Mouse (Mus musculus) lung, postnatal 25 days (tissue): Measurements from ENCODE around the gene Gpatch1.

Experiments used
- DNase-seq: peaks from one replicate; pipeline ENCODE4 v3.0.0; 2022; ENCODE audit warnings: low spot score

The Gpatch1 gene

DNA sequence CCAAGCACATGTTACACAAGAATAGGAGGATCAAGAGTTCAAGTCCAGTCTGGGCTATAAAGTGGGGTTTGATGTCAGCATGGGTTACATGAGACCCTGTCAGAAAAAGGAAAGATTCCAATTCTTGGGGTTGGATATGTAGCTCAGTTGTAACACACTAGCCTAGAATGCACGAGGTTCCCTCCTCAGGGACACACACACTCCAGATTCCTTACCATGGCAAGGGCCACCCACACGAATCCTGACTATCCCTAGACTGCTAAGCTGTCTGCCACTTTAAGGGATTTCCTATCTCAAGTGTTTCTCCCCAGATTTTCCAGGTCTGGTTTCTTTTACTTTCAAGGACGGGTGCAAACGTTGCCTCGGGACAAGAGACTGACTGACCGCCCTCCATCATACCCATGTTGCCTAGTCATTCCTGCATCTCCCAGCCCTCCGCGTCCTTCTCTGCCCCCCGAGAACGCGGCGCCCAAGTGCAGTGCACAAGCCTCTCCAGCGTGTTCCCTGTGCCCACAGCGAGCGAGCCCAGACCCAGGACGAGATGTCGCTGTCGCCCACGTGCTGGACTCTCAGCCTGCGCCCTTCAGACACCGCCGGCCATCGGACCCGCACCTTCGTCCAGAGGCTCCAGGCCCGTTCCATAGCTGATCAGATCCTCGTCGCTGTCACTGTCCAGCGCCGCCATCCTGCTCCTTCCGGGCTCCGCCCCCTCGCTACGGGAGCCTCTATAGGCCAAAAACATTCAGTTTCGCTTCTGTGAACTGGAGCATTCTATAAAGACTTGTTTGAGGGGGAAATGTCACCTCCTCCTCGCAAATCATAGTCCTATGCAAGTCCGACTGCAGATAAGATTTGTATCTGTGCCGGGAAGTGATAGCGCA is at the start of gene Gpatch1:
Gene Gpatch1 (minus strand): TSS at position 712 of the 881 bp plus-strand sequence.
- DNase-seq, result peak; percentile 93

DNA sequence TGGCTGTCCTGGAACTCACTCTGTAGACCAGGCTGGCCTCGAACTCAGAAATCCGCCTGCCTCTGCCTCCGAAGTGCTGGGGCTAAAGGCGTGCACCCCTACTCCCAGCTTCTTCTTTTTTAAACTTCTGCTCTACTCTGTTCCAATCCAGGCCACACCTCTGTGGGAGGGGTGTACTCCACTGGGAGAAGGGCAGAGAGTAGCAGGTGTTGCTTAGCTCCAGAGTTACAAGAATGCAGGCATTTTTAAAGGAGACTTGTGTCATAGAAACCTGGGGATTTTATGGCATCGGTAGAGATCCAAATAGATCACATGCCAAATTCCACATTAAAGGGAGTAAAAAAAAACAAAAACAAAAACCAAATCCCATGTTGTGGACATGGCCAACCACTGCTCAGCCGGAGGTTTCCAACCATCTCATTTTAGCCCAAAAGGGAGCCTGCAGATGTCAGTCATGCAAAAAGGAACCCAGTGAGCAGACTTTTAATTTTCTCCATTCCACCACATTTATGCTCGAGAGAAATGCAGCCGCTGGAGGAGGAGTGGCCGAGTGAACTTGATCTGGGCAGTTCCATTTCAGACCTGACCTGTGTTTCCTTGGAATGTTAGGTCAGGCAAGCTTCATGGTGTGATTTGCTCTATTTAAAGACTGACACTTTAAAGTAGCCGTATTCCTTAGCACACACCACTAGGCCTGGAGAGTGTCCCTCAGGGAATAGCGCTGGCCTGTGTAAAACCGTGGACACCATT is 47.1 kb upstream of the Gpatch1 start:
- DNase-seq, result no peak

DNA sequence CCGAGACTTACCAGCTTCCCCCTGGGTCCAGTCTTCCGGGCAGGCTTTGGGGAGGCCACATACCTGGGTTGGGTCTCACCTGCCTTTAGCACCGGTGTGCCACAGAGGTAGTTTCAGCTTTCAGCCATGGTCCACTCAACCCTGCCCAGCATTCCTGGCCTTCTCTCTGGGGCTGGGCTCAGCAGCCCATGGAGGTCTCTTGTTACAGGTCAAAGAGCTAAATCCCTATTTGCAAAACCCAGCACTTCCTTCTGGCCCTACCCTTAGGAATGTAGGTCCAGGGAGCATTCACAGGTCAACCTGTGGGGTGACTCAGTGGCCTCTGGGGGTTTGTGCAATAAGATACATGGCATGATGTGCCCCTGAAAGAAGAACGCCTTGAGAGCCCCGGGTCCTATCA is 44.6 kb upstream of the Gpatch1 start:
- DNase-seq, result no peak

DNA sequence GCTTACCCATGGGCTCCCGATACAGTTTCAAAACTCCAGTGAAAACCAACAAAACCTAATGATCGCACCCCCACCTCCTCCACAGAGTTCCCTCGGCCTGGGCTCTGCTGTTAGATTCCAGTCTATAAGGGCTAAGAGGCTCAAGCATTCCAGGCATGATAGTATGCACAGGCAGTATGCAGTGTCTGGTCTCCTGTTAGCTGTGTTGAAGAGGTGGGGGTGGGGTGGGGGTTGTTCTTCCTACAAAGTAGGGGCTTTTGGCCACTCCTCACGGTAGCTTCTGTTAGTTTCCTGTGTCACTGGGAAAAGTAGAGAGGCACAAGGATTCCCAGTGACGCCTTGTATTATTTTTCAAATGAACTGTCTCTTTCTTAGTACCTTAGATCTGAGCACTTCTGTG is 44.0 kb upstream of the Gpatch1 start:
- DNase-seq, result no peak

DNA sequence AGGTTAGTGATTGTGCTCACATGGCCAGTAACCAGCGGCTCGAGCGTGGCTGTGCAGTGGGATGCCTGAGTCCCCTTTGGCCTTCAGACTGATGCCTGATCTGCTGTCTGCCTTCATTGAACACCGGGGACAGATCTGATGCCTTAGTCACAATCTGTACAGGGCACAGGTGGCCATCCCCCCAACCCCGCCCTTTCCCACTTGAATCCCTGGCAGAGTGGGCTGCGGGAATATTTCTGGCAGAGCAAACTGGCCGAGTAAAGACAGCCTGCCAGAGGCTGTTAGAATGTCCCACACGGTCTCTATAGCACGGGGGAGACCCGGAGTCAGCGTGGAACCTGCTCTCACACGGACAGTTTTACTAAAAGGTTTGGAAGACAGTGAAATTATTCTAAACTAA is 39.4 kb upstream of the Gpatch1 start:
- DNase-seq, result no peak

DNA sequence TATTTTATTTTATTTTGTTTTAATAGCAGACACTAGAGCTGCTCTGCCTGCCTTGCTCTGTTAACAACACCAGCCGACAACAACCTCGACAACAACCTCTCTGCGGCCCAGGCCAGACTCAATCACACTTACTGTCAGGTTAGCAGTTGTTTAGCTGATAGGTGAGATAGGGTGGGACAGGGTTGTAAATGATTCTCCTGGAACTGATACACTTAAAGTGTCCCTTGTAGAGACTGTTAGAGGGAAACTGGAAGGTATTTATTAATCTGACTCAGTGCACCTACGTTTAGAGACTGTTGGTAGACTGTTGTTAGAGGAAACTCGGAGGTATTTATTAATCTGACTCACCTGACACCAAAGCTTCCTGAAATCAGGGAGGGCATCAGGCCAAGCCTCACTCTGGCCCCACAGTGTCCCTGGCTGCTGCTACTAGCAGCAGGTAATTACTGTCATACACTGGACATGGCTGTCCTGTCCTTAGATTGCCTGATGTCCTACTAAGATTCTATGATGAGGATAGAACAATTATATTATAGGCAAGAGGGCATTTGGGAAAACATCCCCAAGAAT is 37.1 kb upstream of the Gpatch1 start:
- no peak for DNase-seq

DNA sequence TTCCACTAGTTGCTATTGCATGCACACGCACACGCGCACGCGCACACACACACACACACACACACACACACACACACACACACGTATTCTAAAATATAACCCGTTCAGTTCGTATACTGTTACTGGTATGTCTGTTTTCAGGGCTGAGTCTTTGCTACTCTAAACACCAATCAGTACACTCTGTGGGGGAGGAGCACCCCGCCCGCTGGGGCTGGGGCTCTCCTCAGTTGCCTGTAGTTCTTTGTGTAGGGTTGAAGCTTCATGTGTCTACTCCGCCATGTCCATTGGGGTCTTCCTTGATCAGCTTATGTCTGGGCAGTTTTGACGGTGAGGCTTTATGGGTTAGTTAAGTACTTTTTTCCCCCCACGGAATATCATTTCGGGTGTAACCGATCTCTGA is 35.1 kb upstream of the Gpatch1 start:
- no peak for DNase-seq

DNA sequence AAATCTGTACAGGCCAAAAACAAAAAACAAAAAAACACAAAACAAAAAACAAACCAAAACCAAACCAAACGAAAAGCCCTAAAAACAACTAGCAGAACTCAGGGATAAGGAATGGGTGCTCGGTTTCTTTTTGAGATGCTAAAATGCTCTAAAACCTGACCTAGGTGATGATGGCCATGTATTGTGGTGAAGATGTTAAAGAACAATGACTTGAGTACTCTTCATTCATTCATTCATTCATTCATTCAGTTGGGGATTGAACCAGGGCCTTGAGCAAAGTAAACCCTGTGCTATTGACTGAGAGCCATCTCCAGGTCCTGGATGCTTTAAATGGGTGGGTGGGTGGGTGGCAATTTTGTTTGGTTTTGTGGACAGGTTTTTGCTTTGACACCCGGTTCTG is 32.9 kb upstream of the Gpatch1 start:
- DNase-seq, result no peak

DNA sequence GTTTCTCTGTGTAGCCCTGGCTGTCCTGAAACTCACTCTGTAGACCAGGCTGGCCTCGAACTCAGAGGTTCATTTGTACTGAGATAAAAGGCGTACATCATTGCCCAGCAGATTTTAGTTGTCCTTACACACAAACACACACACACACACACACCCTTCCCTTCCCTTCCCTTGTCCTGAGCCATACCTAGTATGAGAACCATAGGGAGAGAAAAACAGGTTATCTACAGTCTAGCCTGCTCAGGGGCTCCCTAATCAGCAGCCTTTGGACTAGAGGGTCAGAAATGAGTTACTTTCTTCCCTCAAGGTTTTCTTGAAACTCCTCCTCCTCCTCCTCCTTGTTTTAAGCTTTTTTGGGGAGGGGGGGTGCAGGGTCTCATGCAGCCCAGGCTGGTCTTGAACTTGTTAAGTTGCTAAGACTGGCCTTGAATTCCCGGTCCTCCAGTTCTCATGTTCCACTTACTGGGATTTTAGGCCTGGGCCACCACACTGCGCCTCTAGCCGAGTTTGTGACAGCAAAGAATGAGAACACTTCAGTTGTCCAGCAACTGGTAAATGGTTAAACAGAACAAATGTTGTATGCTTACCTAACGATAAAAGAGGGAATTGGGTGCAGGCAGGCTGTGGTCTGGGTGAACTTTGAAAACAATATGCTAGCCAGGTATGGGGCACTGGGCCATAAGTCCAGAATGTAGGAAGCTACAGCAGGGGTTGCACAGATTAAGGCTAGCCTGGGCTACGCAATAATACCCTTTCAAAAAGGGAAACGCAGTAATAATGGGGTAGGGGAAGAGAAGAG is 31.8 kb upstream of the Gpatch1 start:
- no peak for DNase-seq

DNA sequence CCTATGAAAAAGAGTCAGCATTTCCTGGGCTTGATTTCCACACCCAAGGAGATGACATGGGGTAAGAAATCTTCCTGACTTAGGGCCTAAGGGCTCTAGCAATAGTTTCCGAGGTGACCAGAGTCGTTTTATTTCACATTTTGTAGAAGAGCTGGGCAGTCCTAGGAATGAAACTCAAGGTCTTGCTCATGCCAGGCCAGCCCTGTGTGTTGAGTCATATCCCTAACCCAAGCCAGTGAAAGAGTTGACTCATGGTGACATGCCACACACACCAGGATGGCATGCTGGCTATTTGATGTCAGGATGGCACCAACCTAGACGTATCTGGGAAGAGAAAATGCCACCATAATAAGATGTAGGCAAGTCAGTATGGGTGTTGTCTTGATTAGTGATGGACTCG is 30.8 kb upstream of the Gpatch1 start:
- DNase-seq, result no peak

DNA sequence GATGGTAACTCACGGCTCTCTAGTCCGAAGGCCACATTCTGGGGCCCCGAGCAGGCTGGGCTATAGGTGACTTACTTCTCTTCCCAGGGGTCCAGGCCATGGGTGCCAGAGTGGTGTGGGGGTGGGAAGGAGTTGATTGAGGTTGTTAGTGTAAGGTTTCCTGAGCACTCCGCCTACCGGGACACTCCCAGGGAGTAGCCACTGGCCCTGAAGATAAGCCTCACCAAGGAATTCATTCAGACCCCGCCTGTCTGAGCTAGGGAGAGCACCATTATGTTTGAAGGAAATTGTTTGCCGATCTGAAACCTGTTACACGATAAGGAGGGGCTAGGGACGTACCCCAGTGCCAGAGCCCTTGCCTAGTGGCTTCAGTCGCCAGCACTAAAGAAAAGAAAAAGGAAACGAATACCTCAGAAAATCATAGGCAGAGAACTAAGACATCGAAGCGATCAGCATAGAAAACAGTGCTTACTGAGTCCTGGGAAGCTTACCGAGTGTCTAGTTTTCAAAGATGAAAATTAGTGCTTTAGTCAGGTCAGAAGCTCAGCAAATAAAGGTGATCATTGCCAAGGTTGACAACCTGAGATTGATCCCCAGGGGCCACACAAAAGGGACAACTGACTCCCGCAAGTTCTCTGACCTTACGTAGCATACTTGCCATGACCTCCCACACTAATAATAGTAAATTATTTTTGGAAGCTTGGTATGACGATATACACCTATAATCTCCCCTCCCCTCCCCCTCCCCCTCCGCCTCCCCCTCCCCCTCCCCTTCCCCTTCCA is 29.9 kb upstream of the Gpatch1 start:
- DNase-seq, result no peak

DNA sequence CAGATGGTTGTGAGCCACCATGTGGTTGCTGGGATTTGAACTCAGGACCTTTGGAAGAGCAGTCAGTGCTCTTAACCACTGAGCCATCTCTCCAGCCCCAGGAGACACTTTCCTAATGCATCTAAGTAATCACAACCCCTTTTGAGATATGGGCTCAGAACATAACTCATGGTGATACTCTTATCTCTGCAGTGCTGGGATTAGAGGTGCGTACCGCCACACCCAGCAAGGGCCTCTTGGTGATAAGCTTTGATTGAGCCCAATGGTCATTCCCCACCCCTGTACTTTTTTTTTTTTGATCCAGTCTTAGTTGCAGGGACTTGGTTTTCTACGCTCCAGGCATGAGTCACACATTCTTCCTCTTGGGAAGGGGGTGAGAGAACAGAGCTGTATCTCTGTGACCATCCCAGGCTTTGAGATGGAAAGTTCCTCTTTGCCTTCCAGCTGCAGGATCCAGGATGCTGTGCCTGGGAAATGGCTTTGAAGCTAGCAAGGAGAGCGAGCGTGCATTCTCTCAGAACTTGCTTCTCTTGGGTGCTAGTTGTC is 26.6 kb upstream of the Gpatch1 start:
- DNase-seq, result no peak

DNA sequence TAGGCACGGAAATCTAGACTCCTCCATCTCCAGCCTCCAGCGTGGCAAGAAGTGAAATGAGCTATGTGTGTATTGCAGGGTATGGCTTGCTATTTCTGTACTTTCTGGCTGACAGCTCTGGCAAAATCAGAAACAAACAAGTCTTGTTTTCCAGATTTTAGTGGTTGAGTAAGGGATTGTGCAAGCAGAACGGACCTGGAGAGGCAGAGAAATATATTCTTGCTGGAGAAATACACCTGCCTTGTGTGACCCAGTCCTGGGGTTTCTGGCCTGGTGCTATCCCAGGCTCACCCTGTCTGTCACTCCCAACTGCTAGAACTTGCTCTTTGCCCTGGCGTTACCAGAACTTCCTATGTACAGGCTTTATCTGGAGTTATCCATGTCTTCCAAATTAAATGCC is 24.3 kb upstream of the Gpatch1 start:
- no peak for DNase-seq

DNA sequence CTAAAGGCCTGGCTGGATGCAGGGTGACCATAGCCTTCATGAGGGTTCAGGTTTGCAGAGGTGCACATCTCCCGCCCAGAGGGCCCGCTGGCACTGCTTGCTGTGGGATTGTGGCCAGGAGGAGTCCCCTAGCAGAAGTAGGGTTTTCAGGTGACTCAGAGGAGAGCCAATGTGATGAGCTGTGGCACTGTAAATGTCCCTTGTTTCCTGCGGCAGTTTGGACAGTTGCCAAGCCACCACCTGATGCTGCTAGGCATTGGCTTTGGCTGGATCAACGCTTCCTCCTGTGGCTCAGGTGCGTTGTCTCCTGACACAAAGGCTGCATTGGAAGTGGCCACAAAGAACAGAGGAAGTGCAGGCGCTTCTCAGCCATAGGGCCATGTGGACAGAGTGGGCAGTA is 23.0 kb upstream of the Gpatch1 start:
- no peak for DNase-seq

DNA sequence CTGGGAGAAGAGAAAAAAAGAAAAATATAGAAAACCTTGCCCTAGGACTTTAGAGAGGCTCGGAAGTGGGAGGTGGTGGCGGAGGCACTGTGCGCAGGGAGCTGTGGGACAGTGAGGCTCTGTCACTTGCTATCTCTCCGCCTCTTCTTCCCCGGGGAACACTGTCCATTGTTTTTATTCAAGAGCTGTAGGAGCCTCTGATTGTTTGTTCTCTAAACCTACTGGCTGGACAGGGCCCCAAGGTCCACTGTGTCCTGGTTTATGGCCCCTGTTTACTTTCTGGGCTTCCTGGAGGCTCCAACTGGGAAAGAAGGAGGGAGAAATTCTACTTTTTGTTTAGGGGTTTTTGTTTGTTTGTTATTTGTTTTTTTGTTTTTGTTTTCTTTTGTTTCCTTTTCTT is 22.0 kb upstream of the Gpatch1 start:
- DNase-seq, result no peak

DNA sequence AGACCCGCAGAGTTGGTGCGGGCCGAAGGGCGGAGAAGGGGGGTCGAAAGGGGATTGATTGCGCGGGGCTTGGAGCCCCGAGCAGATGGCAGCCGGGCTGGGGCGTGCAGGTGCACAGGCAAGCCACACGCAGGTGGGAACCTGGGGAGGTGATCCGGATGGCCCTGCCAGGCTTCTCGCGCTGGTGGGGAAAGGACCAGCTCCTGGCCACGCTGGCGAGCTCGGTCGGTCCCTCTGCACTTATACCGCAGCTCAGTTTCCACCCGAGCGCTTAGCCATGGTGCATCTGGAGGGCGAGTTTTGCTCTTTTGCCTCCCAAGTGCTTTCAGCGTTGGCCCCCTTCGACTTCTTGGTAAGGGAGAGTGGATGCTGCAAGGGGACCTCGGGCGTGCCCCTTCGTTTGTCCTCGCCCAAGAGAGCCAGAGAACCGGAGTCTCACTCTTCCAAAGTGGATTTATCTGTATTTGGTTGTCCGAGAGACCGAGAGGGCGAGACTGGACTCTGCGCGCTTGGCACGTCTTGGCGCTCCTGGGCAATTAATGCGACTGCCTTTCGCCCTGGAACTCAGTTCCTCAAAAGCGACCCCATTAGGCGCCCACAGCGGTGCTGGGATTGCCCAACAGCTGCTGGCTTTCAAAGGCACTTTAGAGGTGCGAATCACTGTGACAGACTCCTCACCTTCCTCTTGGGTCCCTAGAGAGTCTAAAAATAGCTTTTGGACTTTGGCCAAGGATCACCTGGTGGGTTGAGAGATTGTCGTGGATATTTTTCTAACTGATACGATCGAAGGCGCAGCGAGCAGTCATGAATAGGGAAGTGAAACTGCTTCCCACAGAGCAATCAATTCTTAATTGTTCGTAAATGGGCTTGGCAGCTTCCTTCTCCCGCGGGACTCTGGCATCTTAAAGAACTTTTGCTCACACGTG is 16.6 kb upstream of the Gpatch1 start:
- peak; percentile 38 for DNase-seq

DNA sequence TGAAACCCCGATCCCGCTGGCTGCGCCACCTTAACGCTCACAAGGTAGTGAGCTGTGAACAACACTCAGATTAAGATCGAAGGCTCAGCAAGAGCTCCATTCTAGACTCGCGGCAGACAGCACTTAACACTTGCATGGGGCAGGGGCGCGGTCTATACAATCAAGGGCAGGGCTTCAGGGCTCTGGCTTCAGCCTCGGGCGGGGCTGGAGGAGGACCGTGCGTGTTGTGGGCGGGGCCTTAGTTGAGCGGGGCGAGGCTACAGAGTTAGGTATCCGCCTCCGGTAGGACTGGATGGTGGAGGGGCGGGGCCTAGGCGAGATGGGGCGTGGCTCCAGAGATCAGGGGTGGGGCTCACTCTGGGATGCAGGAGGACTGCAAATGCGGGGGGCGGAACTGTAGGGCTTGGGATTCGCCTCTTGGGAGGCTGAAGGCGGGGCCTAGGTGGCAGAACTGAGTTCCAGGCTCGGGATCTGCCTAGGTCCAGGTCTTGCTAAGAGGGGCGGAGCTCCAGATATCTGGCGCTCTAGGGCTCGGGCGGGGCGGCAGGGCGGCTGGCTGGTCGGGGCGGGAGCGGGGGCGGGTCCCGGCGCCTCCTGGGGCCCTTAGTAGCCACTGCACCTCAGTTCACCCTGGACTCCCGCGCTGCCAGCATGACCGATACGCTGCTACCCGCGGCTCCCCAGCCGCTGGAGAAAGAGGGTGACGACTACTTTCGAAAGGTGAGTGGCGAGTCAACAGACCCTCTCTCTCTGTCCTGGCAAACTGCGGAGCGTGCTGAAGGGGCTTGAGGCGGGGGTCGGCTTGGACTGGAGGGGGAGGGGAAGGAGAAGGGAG is 15.7 kb upstream of the Gpatch1 start, which contains the start of gene Rhpn2:
Gene Rhpn2 (plus strand): TSS at position 479 of the 835 bp plus-strand sequence.
- peak; percentile 100 for DNase-seq

DNA sequence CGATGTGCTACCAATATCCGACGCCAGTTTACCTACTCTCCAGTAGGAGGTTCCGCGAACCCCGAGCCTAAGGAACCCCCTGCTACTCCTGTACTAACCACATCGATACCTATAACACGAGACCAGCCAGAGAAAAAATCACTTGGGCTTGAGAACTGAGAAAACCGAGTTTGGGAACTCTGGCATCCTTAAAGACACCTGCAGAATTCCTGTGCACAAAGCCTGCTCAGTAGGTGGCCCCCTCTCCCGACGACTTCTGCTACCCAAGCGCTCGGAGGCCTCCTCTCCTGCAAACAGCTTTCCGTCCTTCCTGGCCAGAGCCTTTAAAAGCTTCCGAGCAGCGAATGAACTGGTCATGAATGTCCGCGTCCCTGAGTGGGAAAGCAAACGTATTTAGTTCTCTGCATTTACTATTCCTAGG is 15.0 kb upstream of the Gpatch1 start:
- peak; percentile 49 for DNase-seq

DNA sequence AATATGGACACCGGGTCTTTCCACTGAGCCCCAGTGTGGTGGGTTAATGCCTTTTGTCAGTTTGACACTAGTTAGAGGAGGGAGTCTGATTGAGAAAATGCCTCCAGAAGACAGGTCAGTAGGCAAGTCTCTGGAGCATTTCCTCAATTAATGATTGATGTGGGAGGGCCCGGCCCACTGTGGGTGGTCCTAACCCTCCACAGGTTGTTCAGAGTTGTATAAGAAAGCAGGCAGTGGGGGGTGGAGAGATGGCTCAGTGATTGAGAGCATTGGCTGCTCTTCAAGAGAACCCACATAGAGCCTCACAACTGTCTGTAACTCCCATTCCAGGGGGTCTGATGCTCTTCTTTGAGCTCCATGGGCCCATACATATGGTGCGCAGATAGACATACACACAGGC is 13.3 kb upstream of the Gpatch1 start:
- DNase-seq, result no peak
